Mouse (Mus musculus) lung, adult 18-20 months (tissue): ENCODE measurements at regions not wholly inside any gene's neighbourhood (a gene's known extent, or its start where the extent isn't known, plus 50 kb on each side); places are given as distances from the start of the nearest gene placed in this dataset.
A peak's percentile ranks its signal among the peaks of the same experiment; 100 is the strongest.

Experiments used
- DNase-seq, 2 experiments: peaks; one replicate each; pipeline ENCODE4 v3.0.0; 2022; ENCODE audit warnings: mixed read lengths in 2 of 2

DNA sequence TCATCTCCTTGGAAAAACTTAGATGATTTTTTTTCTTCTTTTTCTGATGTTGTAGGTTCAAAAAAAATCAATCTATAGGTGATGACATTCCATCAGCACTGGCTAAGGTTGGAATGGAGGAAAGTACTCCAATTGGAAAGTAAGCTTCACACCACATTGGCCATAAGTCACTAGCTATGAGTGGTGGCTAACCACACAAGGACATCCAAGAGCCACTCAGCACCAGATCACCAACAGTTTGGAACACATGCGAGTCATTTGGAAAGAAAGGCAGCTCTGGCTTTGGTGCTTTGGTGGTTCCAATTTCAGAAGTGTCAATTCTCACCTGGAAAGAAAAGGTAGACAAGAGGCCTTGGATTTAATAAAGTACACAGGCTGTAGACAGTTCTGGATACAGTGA lies 442.5 kb upstream of the Sel1l start:
- no peak for DNase-seq

GRCm38 (mm10) chr12:92285511-92285910 lies 436.6 kb upstream of the Sel1l start:
- DNase-seq: no peak

DNA sequence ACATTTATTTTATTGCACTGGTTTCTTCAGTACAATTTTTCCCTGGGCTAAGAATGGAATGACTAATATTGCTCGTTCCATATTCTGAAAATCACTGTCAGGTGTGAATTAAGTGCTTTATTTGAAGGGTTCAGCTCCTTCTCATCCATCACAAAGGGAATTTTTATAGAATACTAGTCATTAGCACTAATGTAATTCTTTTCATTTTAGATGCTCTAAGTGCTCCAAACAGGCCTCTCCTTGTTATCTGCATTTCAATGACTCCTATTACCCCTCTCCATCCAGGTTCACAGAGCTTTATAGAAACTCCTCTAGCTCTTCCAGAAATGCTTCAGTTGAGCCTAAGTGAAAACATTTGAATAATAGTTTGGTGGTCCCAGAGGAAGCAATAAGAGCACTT lies 431.5 kb upstream of the Sel1l start:
- DNase-seq: no peak

GRCm38 (mm10) chr12:92251962-92252361 lies 403.0 kb upstream of the Sel1l start:
- DNase-seq: peak in 1 of 2 experiments; percentile 1

GRCm38 (mm10) chr12:92246790-92247451 lies 398.0 kb upstream of the Sel1l start:
- peak in 1 of 2 experiments; percentile 2 for DNase-seq

GRCm38 (mm10) chr12:92239956-92240699 lies 391.2 kb upstream of the Sel1l start:
- DNase-seq: no peak

- no peak for DNase-seq
These were observed 384.9 kb upstream of the Sel1l start for GRCm38 (mm10) chr12:92233650-92234408.

GRCm38 (mm10) chr12:92228585-92228984 lies 379.6 kb upstream of the Sel1l start:
- DNase-seq: no peak

- no peak for DNase-seq
These were observed 354.4 kb upstream of the Sel1l start for GRCm38 (mm10) chr12:92203351-92203750.

- no peak for DNase-seq
These were observed 351.6 kb upstream of the Sel1l start for GRCm38 (mm10) chr12:92200602-92201001.

GRCm38 (mm10) chr12:92198738-92199477 lies 350.0 kb upstream of the Sel1l start:
- DNase-seq: no peak

DNA sequence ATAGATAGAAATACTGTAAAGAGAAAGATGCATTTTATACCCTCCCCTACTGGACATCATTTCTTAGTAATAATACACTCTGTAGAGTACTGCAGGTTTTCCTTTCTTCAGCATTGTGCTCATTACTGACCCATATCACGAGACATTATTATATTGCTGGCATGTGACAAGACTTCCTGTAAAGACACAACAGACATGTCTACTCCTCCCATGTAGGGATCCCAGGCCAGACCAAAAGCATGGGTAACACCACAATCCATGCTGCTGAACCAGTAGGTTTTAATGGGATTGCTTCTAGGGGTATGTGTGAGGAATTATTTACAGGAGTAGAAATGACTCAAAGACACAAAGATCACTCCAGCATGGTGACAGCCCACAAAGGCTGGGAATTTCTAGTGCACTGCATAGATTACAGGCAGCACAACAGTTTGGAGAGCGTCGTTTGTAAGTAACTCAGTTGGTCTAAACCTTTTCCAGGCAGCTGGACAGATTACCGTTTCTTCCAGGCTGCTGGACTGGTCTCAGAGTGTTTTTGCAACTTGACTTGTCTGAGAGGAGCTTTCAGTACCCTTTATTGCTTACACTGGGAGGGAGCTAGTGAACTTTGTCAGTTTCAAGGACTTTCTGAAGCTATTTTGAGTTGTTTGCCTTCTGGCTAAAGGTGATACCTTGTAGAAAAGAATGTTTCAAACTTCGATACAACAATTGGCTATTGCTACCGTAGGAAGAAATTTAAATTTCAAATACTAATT lies 345.2 kb upstream of the Sel1l start:
- DNase-seq: peak in 1 of 2 experiments; percentile 3

DNA sequence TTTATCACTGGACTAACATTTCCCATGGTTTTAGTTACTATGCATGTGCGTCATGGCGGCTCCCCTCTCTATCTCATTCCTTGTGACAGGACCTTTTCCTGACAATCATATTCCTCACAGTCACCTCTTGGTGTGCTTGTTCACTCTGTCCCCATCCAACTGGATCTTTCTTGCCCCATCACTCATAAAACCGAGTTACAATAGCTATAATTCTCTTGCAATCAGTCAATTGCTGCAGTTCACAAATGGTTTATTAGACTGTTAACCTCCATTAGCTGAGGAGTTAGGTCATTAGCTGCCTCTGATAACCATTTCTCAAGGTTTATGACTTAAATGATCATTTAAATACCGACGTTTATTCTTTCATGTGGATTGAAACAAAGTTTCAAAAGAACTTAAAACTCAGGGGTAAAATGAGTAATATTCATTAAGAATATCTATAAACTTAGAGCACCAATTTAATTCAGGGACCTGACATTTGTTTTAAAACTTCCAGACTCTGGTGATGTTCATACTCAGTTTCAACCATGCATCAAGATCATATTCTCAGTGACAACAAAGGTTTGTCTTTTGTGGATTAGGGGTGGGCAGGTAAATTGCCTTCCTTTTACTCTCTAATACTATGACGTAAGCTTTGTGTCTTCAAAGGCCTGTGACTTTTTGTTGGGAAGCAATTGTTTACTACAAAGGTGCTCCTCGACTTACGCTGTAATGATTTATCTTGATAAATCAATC lies 344.4 kb upstream of the Sel1l start:
- no peak for DNase-seq

DNA sequence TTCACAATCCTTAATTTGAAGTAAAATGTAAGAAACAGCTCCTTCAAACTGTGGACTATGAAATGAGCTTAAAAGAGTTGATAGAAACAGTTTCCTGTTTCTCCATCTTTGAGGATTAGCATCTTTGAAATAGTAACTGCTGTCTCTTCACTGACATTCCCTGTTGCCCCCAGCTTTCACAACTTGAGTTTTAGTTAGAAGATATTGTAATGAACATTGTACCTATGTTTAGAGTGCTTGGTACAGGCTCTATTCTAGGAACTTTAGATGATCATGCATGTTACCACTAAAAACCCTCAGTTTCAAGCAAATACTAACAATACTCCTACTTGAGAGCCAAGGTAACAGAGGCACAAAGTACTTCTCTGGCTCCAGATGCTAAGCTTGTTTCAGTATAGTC lies 340.1 kb upstream of the Sel1l start:
- no peak for DNase-seq

GRCm38 (mm10) chr12:92187133-92187482 lies 338.2 kb upstream of the Sel1l start:
- no peak for DNase-seq

- DNase-seq: no peak
These were observed 337.6 kb upstream of the Sel1l start for GRCm38 (mm10) chr12:92186448-92187132.

- DNase-seq: no peak
These were observed 330.3 kb upstream of the Sel1l start for GRCm38 (mm10) chr12:92179292-92179691.

- no peak for DNase-seq
These were observed 307.8 kb upstream of the Sel1l start for GRCm38 (mm10) chr12:92156726-92157125.

DNA sequence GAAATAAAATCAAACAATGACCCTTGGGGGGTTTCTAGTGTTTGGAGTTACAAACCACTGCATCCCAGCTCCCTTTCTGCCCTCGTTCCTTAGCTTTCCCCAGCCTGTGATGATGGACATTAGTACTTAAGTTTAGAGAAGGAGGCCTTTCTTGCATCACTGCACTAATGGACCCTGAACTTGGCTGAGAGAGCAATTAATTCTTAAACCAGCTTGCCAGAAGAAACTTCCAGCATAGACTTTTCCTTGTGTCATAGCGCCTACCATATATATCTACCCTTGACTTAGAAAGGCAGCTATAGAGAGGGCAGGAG lies 303.9 kb upstream of the Sel1l start:
- no peak for DNase-seq

DNA sequence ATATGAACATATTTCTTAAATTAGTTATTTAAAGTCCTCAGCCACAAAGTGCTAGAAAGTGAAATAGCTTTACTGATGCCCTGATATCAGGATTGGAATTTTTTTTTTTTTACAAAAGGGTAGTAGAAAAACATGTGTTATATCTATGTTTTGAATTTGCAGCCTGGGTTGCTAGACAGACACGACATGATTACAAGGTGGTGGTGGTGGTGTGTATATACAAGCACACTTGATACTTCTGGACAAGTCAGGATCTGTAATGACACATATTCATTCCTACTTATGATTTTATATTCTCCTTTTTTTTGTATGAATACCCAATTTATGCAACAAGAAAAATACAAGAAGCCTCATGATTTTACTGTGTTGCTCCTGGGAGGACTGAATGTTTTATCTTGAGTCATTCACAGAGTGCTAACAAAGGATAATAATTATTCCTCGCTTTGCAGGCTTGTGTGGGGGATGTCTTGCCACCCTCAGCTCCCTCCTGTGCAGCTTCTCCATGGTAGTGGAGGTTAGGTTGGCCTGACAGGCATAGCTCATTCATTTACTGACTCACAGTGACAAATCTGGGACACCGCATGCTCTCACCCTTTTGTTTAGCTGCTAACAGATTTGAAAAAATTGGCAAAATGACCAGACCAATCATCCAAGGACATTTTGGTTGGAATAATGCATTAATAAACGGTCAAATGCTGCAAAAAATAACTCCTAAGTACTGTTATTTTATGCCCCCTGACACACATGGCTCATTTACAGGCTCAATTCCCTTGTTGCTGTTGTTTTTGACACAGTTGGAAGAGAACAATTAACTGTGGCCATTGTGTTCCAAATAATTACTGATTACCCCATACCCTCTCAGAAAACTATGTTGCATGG lies 303.3 kb upstream of the Sel1l start:
- no peak for DNase-seq
